Mouse (Mus musculus): ENCODE measurements at regions not wholly inside any gene's neighbourhood (a gene's known extent, or its start where the extent isn't known, plus 50 kb on each side); places are given as distances from the start of the nearest gene placed in this dataset.

- Histone ChIP-seq H3K27ac (ENCODE audit: low read length) (no peak overlapping the region), H3K9ac (ENCODE audit: low read depth, low read length) (no peak overlapping the region), H3K4me3 (ENCODE audit: low read length) (no peak overlapping the region), H3K27me3 (replicated peaks; ENCODE audit: control insufficient read depth, insufficient read depth, low read length) (no peaks in the 10 kb centered on the region), H3K4me1 (ENCODE audit: control insufficient read depth, insufficient read depth, low read length) (no peaks in the 10 kb centered on the region; the same call in 1 of the 2 replicates), H3K9me3 (ENCODE audit: control insufficient read depth, low read length) (no peaks in the 10 kb centered on the region), H3K4me2 (ENCODE audit: low read depth, low read length) (no peak overlapping the region), H3K36me3 (ENCODE audit: control insufficient read depth, insufficient read depth, low read length) (no peaks in the 10 kb centered on the region)
- WGBS, result 68% methylated on average over 6 of the region's 6 CpGs
- peak; percentile 71 for ATAC-seq
Observed at GRCm38 (mm10) chr9:94618079-94618786, 51.5 kb upstream of the Slc9a9 start.

All from intestine, embryonic 16.5 days (tissue).